Mouse (Mus musculus) heart, embryonic 10.5 days (tissue): ENCODE data around the gene Nop14. TPM values are rescaled to one million over a fixed set of nuclear protein-coding genes. Genes with fewer than 3 reads are reported as not detected.

ENCODE experiments used
- DNase-seq: peaks from one replicate; pipeline ENCODE4 v3.0.0-alpha.2; 2017; ENCODE audit warnings: low spot score
- H3K27ac ChIP-seq: fragments of 300-500 bp; sonication (generic); 2 replicates; pipeline ENCODE4 v1.5.1; 2016; ENCODE audit warnings: mild to moderate bottlenecking
- H3K27me3 ChIP-seq: fragments of 300-500 bp; sonication (generic); 2 replicates; pipeline ENCODE4 v1.6.1; 2016; ENCODE audit warnings: mild to moderate bottlenecking; ENCODE audit not compliant: poor library complexity, insufficient read depth, severe bottlenecking
- H3K36me3 ChIP-seq: fragments of 300-500 bp; sonication (generic); 2 replicates; pipeline ENCODE4 v1.6.1; 2016; ENCODE audit warnings: mild to moderate bottlenecking, moderate library complexity
- H3K4me1 ChIP-seq: fragments of 300-500 bp; sonication (generic); 2 replicates; pipeline ENCODE4 v1.6.1; 2016; ENCODE audit warnings: mild to moderate bottlenecking
- H3K4me3 ChIP-seq: fragments of 300-500 bp; sonication (generic); 2 replicates; pipeline ENCODE4 v1.5.1; 2016; ENCODE audit warnings: mild to moderate bottlenecking, moderate library complexity
- H3K9me3 ChIP-seq: fragments of 300-500 bp; sonication (generic); 2 replicates; pipeline ENCODE4 v1.6.1; 2016; ENCODE audit warnings: mild to moderate bottlenecking, moderate library complexity
- WGBS: fragments of 180-500 bp; shearing (Covaris S2); methylation state at CpG from one replicate; pipeline ENCODE4 v1.1.7; 2016; 5-methylcytosine and 5-hydroxymethylcytosine counted together
- polyA plus RNA-seq: library from polyadenylated mRNA; unstranded; fragments of >200 nt; fragmentation: Nextera tagmentation; extraction: Ambion mirVana; gene quantifications from 2 replicates; pipeline ENCODE4 v1.2.1, GENCODE M21; 2016

Nop14 gene
- polyA plus RNA-seq, 1 experiment from 2014 or later, result 30.8 TPM

DNA sequence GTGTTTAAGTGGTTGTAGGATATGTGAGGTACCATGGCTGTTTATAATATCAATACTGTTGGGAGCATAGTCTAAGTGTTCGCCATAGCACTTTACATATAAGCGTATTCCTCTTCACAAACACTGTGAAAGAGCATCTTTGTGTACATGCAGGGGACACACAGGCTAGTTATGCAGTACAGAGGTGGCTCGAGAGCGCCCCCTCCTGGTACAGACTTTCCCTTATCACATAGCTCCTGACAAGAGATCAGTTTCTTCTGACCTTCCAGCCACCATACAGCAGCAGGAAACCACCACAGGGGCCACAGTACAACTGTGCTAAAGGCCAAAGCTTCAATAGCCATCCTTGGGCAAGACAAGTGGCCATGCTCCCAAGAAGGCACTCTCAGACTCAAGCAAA lies 12.4 kb downstream of the Nop14 start:
- H3K27me3 ChIP-seq, result no peaks in the 10 kb centered on the region
- no peaks in the 10 kb centered on the region for H3K9me3 ChIP-seq
- no peaks in the 10 kb centered on the region for H3K4me1 ChIP-seq
- no peak overlapping the region for H3K4me3 ChIP-seq
- peaks cover 99% of the 10 kb centered on the region for H3K36me3 ChIP-seq
- peak; percentile 89 for DNase-seq
- no peak overlapping the region for H3K27ac ChIP-seq
- WGBS, result 51% methylated on average over 4 of the region's 4 CpGs

GRCm38 (mm10) chr5:34642932-34643331 lies 17.0 kb downstream of the Nop14 start:
- 78% methylated on average over 5 of the region's 5 CpGs for WGBS
- no peak for DNase-seq
- H3K27me3 ChIP-seq, result no peaks in the 10 kb centered on the region
- H3K4me3 ChIP-seq, result no peak overlapping the region
- H3K36me3 ChIP-seq, result peaks cover 94% of the 10 kb centered on the region
- H3K27ac ChIP-seq, result no peak overlapping the region
- no peaks in the 10 kb centered on the region for H3K9me3 ChIP-seq
- no peaks in the 10 kb centered on the region for H3K4me1 ChIP-seq

DNA sequence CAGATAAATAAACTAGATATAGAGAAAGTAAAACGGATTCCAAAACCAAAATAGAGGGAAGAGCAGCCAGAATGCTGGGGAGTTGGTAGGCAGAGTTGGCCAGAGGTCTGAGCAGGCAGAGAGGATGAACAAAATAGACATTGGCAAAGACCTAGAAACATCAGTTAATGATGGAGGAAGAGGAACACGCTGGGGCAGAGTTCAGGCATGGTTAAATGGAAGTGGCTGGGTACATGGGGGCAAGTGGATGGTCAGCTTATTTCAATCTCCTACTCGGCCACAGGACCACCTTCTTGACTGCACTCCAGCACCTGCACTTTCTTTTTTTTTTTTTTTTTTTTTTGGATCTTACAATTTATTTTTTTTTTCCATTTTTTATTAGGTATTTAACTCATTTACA lies 18.0 kb downstream of the Nop14 start:
- Histone ChIP-seq H3K36me3 (peaks cover 89% of the 10 kb centered on the region), H3K27ac (no peak overlapping the region), H3K9me3 (no peaks in the 10 kb centered on the region), H3K4me3 (no peak overlapping the region), H3K27me3 (no peaks in the 10 kb centered on the region), H3K4me1 (peaks cover 8% of the 10 kb centered on the region; the same call in 1 of the 2 replicates)
- WGBS, result 93% methylated on average over 3 of the region's 3 CpGs
- no peak for DNase-seq

GRCm38 (mm10) chr5:34637591-34638156 lies 22.3 kb downstream of the Nop14 start:
- H3K27ac ChIP-seq, result peak overlapping the region; percentile 89
- no peaks in the 10 kb centered on the region for H3K27me3 ChIP-seq
- DNase-seq, result no peak
- no peaks in the 10 kb centered on the region for H3K9me3 ChIP-seq
- H3K36me3 ChIP-seq, result peaks cover 76% of the 10 kb centered on the region
- peak overlapping the region; percentile 73; the same call in 1 of the 2 replicates for H3K4me3 ChIP-seq
- 76% methylated on average over 7 of the region's 7 CpGs for WGBS
- peaks cover 28% of the 10 kb centered on the region for H3K4me1 ChIP-seq

- Histone ChIP-seq H3K27me3 (no peaks in the 10 kb centered on the region), H3K4me1 (peaks cover 28% of the 10 kb centered on the region), H3K4me3 (peak within 1 kb of the TSS; percentile 73), H3K36me3 (peaks cover 81% of the 10 kb centered on the region), H3K9me3 (no peaks in the 10 kb centered on the region), H3K27ac (peak within 1 kb of the TSS; percentile 89)
- under 1% methylated on average over 48 of the region's 48 CpGs for WGBS
- peak; percentile 95 for DNase-seq
These were observed 23.3 kb downstream of the Nop14 start, which contains the start of gene Mfsd10 for GRCm38 (mm10) chr5:34636481-34637287. Gene Mfsd10 (minus strand): TSS chr5:34637212.

DNA sequence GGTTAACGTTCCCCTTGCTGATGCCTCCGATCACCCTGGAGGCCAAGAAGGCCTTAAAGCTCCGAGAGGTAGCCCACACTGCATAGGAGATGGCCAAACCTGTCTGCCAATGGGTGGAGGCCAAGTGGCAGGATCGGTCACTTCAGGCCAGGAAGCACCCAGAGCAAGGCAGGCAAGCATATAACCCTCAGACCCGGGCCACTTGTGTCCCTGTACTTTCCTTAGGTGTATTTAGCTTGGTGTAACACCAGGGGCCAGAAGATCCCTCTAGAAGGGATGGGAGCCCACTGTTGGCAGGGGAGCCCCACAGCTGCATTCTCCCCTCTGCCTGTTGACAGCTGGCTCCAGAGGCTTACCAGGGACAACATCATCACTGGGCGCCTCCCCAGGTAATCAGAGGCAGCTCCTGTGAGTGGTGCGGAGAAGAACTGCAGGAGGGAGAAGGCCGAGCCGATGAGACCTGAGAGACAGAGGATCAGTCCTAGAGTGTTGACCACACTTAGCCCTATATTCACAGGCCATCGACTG lies 24.2 kb downstream of the Nop14 start:
- Histone ChIP-seq H3K27me3 (no peaks in the 10 kb centered on the region), H3K4me1 (peaks cover 28% of the 10 kb centered on the region), H3K36me3 (peaks cover 81% of the 10 kb centered on the region), H3K4me3 (peak overlapping the region; percentile 73), H3K27ac (peak overlapping the region; percentile 56; the same call in 1 of the 2 replicates), H3K9me3 (no peaks in the 10 kb centered on the region)
- no peak for DNase-seq
- WGBS, result 49% methylated on average over 10 of the region's 10 CpGs

GRCm38 (mm10) chr5:34634746-34635400 lies 25.1 kb downstream of the Nop14 start:
- H3K9me3 ChIP-seq, result no peaks in the 10 kb centered on the region
- peaks cover 81% of the 10 kb centered on the region for H3K36me3 ChIP-seq
- peaks cover 28% of the 10 kb centered on the region for H3K4me1 ChIP-seq
- WGBS, result 90% methylated on average over 13 of the region's 13 CpGs
- DNase-seq, result no peak
- H3K27me3 ChIP-seq, result no peaks in the 10 kb centered on the region
- H3K27ac ChIP-seq, result no peak overlapping the region; the same call in 1 of the 2 replicates
- H3K4me3 ChIP-seq, result no peak overlapping the region

DNA sequence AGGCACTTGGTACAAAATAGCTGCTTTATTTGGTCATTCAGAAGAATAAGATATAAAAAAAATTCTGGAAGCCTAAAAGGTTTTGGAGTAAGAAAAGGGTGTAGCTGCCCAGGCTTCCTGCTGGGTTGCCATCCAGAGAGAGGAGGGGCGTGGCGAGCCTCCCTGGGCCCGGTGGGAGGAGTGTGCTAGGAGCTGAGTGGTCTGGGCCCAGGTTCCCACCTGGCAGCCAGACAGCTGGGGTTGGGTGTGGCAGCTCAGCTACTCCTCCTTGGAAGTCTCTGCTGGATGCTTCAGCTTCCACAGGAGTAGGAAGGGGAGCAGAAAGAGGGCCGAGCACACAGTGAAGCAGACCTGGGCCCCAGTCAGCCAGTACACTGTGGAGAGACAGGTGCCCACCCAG lies 26.3 kb downstream of the Nop14 start:
- Histone ChIP-seq H3K4me3 (no peak overlapping the region), H3K4me1 (peaks cover 28% of the 10 kb centered on the region), H3K27me3 (no peaks in the 10 kb centered on the region), H3K27ac (no peak overlapping the region), H3K36me3 (peaks cover 81% of the 10 kb centered on the region), H3K9me3 (no peaks in the 10 kb centered on the region)
- DNase-seq, result no peak
- 68% methylated on average over 4 of the region's 4 CpGs for WGBS

DNA sequence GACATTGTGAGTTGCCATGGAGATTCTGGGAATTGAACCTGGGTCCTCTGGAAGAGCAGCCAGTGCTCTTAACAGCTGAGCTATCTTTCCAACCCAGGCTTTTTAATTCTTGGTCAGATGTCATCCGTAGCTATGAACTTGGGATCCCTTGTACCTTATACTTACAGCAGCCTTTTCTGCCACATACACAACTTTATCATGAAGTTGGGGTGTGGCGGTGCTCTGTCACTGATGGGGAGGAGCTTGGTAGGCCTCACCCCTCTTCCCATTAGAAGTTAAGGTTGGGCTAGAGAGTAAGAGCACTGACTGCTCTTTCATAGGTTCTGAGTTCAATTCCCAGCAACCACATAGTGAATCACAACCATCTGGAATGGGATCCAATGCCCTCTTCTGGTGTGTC lies 27.0 kb downstream of the Nop14 start:
- no peaks in the 10 kb centered on the region for H3K9me3 ChIP-seq
- peaks cover 81% of the 10 kb centered on the region for H3K36me3 ChIP-seq
- DNase-seq, result no peak
- 83% methylated on average over 2 of the region's 2 CpGs for WGBS
- no peaks in the 10 kb centered on the region for H3K27me3 ChIP-seq
- H3K27ac ChIP-seq, result no peak overlapping the region
- no peak overlapping the region for H3K4me3 ChIP-seq
- H3K4me1 ChIP-seq, result peaks cover 28% of the 10 kb centered on the region

DNA sequence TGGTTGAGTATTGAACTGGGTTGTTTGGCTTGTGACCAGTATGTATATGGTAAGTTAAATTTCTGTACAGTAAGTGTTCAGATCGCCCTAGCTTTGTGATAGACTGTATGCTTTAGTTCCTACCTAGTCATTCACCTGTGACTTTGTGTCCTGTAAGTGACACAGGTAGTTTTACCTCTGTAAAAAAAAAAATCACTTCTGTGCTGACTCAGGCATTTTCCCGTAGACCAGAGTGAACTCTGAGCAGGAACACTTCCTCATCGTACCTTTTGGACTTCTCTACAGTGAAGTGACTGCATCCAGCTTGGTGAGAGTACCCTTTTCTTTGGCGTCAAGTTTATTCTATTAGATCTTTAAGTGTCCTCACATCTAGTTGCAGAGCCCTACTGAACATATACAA lies 50.0 kb downstream of the Nop14 start:
- H3K27ac ChIP-seq, result no peak overlapping the region
- H3K4me1 ChIP-seq, result peaks cover 4% of the 10 kb centered on the region; the same call in 1 of the 2 replicates
- H3K36me3 ChIP-seq, result peaks cover 85% of the 10 kb centered on the region
- 92% methylated on average over 4 of the region's 4 CpGs for WGBS
- DNase-seq, result no peak
- no peaks in the 10 kb centered on the region for H3K27me3 ChIP-seq
- no peaks in the 10 kb centered on the region for H3K9me3 ChIP-seq
- H3K4me3 ChIP-seq, result no peak overlapping the region

DNA sequence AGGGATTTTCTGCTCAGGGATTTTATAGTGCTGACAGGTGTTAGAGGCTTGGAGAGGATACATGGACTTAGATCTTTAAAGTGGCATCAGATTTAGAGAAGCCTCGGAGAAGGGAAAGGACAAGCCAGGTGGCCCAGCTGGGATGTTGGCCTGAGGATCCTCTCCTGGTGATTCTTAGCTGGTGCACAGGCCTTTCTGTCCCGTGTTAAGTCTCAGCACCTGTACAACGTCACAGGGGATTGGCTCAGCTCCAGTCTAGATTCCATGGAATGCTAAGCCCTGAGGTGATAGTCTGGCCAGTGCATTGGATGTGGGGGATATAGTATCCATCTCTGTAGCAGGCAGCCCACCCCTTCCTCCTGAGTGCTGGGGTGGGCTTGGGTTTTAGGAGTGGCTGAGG lies 51.7 kb downstream of the Nop14 start:
- Histone ChIP-seq H3K4me3 (no peak overlapping the region), H3K9me3 (no peaks in the 10 kb centered on the region), H3K36me3 (peaks cover 75% of the 10 kb centered on the region), H3K27me3 (no peaks in the 10 kb centered on the region), H3K27ac (no peak overlapping the region), H3K4me1 (peaks cover 4% of the 10 kb centered on the region; the same call in 1 of the 2 replicates)
- WGBS, result 61% methylated on average over 3 of the region's 3 CpGs
- DNase-seq, result no peak

- Histone ChIP-seq H3K27ac (no peak overlapping the region), H3K4me3 (no peak overlapping the region), H3K4me1 (peaks cover 4% of the 10 kb centered on the region; the same call in 1 of the 2 replicates), H3K36me3 (peaks cover 77% of the 10 kb centered on the region), H3K27me3 (no peaks in the 10 kb centered on the region), H3K9me3 (no peaks in the 10 kb centered on the region)
- DNase-seq, result no peak
- 83% methylated on average over 8 of the region's 8 CpGs for WGBS
These were observed 52.7 kb downstream of the Nop14 start for GRCm38 (mm10) chr5:34607100-34607880.
